In genomic region chr1:182101468-182101867, GRCm38 (mm10) we compare ENCODE assay signal across 21 mouse cellular contexts. TPM values are rescaled to one million over a fixed set of nuclear protein-coding genes. Genes with fewer than 3 reads are reported as not detected.
DNase-seq lines count a peak whose midpoint lies in the region; ATAC-seq lines count a peak whose summit lies in the region.
"Had no signal": no experiment of that assay in that cellular context is flagged by ENCODE, and none has a peak within 500 bp of the region (broad histone marks: within the 10 kb centered on the region; RNA-seq: fewer than 3 reads in every experiment).

No protein-coding gene starts in this region.

- no peaks in the 10 kb centered on the region for H3K9me3 ChIP-seq in neural tube, embryonic 15.5 days (replicated peaks)
- no peaks in the 10 kb centered on the region for H3K9me3 ChIP-seq in embryonic facial prominence, embryonic 14.5 days (ENCODE audit: control insufficient read depth, low read length)
- H3K9me3 ChIP-seq in heart, embryonic 12.5 days (replicated peaks): no peaks in the 10 kb centered on the region
- H3K9me3 ChIP-seq: forebrain, embryonic 13.5 days; heart, embryonic 10.5 days; heart, embryonic 15.5 days; hindbrain, embryonic 10.5 days had no signal

- H3K4me1 ChIP-seq in neural tube, embryonic 15.5 days: peaks cover 19% of the 10 kb centered on the region
- peaks cover 30% of the 10 kb centered on the region for H3K4me1 ChIP-seq in embryonic facial prominence, embryonic 14.5 days (ENCODE audit: control insufficient read depth, insufficient read depth, low read length)
- H3K4me1 ChIP-seq in heart, embryonic 12.5 days (replicated peaks): peaks cover 43% of the 10 kb centered on the region
- H3K4me1 ChIP-seq: forebrain, embryonic 13.5 days had no signal

- no peak overlapping the region for H3K9ac ChIP-seq in neural tube, embryonic 15.5 days (replicated peaks)
- H3K9ac ChIP-seq in embryonic facial prominence, embryonic 14.5 days (ENCODE audit: low read depth, low read length): no peak overlapping the region
- no peak overlapping the region for H3K9ac ChIP-seq in heart, embryonic 12.5 days
- H3K9ac ChIP-seq: forebrain, embryonic 13.5 days; heart, embryonic 15.5 days; hindbrain, embryonic 14.5 days had no signal

- WGBS in neural tube, embryonic 15.5 days: 38% methylated on average over 4 of the region's 4 CpGs
- WGBS in embryonic facial prominence, embryonic 14.5 days: 49% methylated on average over 4 of the region's 4 CpGs
- WGBS in heart, embryonic 12.5 days: 57% methylated on average over 4 of the region's 4 CpGs

- no peak overlapping the region for H3K4me2 ChIP-seq in neural tube, embryonic 15.5 days
- no peak overlapping the region for H3K4me2 ChIP-seq in embryonic facial prominence, embryonic 14.5 days (ENCODE audit: low read depth, low read length)
- no peak overlapping the region for H3K4me2 ChIP-seq in heart, embryonic 12.5 days
- H3K4me2 ChIP-seq: forebrain, embryonic 13.5 days; heart, embryonic 15.5 days; hindbrain, embryonic 14.5 days had no signal

- 0 out of 2 replicates have a peak overlapping the region, but pooled peaks have one; percentile 38 for H3K27ac ChIP-seq in neural tube, embryonic 15.5 days (replicated peaks)
- no peak overlapping the region for H3K27ac ChIP-seq in embryonic facial prominence, embryonic 14.5 days (replicated peaks; ENCODE audit: low read depth, low read length)
- H3K27ac ChIP-seq in heart, embryonic 12.5 days (ENCODE audit: poor library complexity, severe bottlenecking): no peak overlapping the region
- H3K27ac ChIP-seq: forebrain, embryonic 13.5 days; heart, embryonic 15.5 days; hindbrain, embryonic 14.5 days had no signal

- no peak overlapping the region for H3K4me3 ChIP-seq in neural tube, embryonic 15.5 days (replicated peaks)
- H3K4me3 ChIP-seq in embryonic facial prominence, embryonic 14.5 days (ENCODE audit: low read depth, low read length): no peak overlapping the region
- no peak overlapping the region for H3K4me3 ChIP-seq in heart, embryonic 12.5 days
- H3K4me3 ChIP-seq: forebrain, embryonic 13.5 days; heart, embryonic 10.5 days; heart, embryonic 15.5 days; hindbrain, embryonic 10.5 days had no signal

- no peaks in the 10 kb centered on the region for H3K27me3 ChIP-seq in neural tube, embryonic 15.5 days (replicated peaks)
- H3K27me3 ChIP-seq in embryonic facial prominence, embryonic 14.5 days (replicated peaks; ENCODE audit: control insufficient read depth, insufficient read depth, low read length): no peaks in the 10 kb centered on the region
- H3K27me3 ChIP-seq in heart, embryonic 12.5 days (replicated peaks): no peaks in the 10 kb centered on the region
- H3K27me3 ChIP-seq: forebrain, embryonic 13.5 days; heart, embryonic 15.5 days; Patski had no signal

- ATAC-seq in neural tube, embryonic 15.5 days (ENCODE audit: low FRiP score): no peak
- peak; percentile 61 for ATAC-seq in activated CD4-positive, CD25-positive, alpha-beta regulatory T cell, adult 4 months
- no peak; the same call in 1 of the 2 replicates for ATAC-seq in embryonic facial prominence, embryonic 14.5 days (ENCODE audit: low read depth)
- no peak for ATAC-seq in heart, embryonic 12.5 days (ENCODE audit: insufficient number of reproducible peaks, low FRiP score)
- ATAC-seq: forebrain, embryonic 13.5 days; intestine, postnatal 0 days; Patski had no signal

- DNase-seq in neural tube, embryonic 10.5 days (ENCODE audit: extremely low spot score, low spot score): no peak
- peak; percentile 22 for DNase-seq in embryonic facial prominence, embryonic 14.5 days (ENCODE audit: low spot score)
- DNase-seq in testis, postnatal 10 days (ENCODE audit: low spot score): no peak
- DNase-seq in heart, postnatal 4 days: no peak
- DNase-seq: adrenal gland, adult 2 months; adrenal gland, postnatal 25 days; cerebellum, adult 2 months; cerebellum, postnatal 10 days; gastrocnemius, postnatal 10 days; heart, adult 18-20 months; heart, postnatal 14 days had no signal

- H3K36me3 ChIP-seq in neural tube, embryonic 15.5 days: no peaks in the 10 kb centered on the region
- no peaks in the 10 kb centered on the region for H3K36me3 ChIP-seq in embryonic facial prominence, embryonic 14.5 days (ENCODE audit: control insufficient read depth, insufficient read depth, low read length)
- H3K36me3 ChIP-seq in heart, embryonic 12.5 days: no peaks in the 10 kb centered on the region
- H3K36me3 ChIP-seq: heart, embryonic 10.5 days; heart, embryonic 15.5 days; hindbrain, embryonic 10.5 days had no signal

RNA-seq across cellular contexts. Expression of gene Srp9, which starts 23.1 kb away (rescaled TPM):
- 132 and 140 TPM in 2 replicates for polyA plus RNA-seq in neural tube, embryonic 15.5 days (2015; fragmentation: Nextera tagmentation; extraction: Ambion mirVana)
- polyA plus RNA-seq in activated CD4-positive, CD25-positive, alpha-beta regulatory T cell, adult 4 months (2017; shearing (Covaris generic)): 100 to 1,000 TPM; 147 to 184 TPM
- 166 and 175 TPM in 2 replicates for polyA plus RNA-seq in embryonic facial prominence, embryonic 14.5 days (2014; fragmentation: Nextera tagmentation; extraction: Ambion mirVana)
- total RNA-seq in heart, postnatal 4 days (2021): 10 to 100 TPM; 48.7 to 50.8 TPM
- polyA plus RNA-seq in heart, embryonic 12.5 days (2016; fragmentation: Nextera tagmentation; extraction: Ambion mirVana): 122 and 123 TPM in 2 replicates
